Mouse (Mus musculus): ENCODE data around the gene Plcxd2.

Plcxd2 gene

GRCm38 (mm10) chr16:45937381-45937780, 72.6 kb downstream of the Plcxd2 start:
- DNase-seq (ENCODE audit: inconsistent ontology term): no peak

- DNase-seq (ENCODE audit: inconsistent ontology term): no peak
Observed at GRCm38 (mm10) chr16:45936521-45936920, 73.5 kb downstream of the Plcxd2 start.

- no peak for DNase-seq (ENCODE audit: inconsistent ontology term)
Observed at GRCm38 (mm10) chr16:45935956-45936483, 74.0 kb downstream of the Plcxd2 start.

GRCm38 (mm10) chr16:45934721-45935407, 75.2 kb downstream of the Plcxd2 start:
- no peak for DNase-seq (ENCODE audit: inconsistent ontology term)

- no peak for DNase-seq (ENCODE audit: inconsistent ontology term)
Observed at GRCm38 (mm10) chr16:45930308-45930707, 79.7 kb downstream of the Plcxd2 start.

GRCm38 (mm10) chr16:45928090-45928489, 81.9 kb downstream of the Plcxd2 start:
- no peak for DNase-seq (ENCODE audit: inconsistent ontology term)

GRCm38 (mm10) chr16:45927601-45928000, 82.4 kb downstream of the Plcxd2 start:
- DNase-seq (ENCODE audit: inconsistent ontology term): no peak

- DNase-seq (ENCODE audit: inconsistent ontology term): no peak
Observed at GRCm38 (mm10) chr16:45926875-45927274, 83.1 kb downstream of the Plcxd2 start.

GRCm38 (mm10) chr16:45923731-45924424, 86.1 kb downstream of the Plcxd2 start:
- no peak for DNase-seq (ENCODE audit: inconsistent ontology term)

GRCm38 (mm10) chr16:45922546-45923229, 87.3 kb downstream of the Plcxd2 start:
- no peak for DNase-seq (ENCODE audit: inconsistent ontology term)

- no peak for DNase-seq (ENCODE audit: inconsistent ontology term)
Observed at GRCm38 (mm10) chr16:45919572-45919971, 90.4 kb downstream of the Plcxd2 start.
